Mouse (Mus musculus): ENCODE measurements around the gene Rabgef1. TPM values are rescaled to one million over a fixed set of nuclear protein-coding genes. Genes with fewer than 3 reads are reported as not detected.
"Not testable (repeated sequence)": the region's sequence is repeated elsewhere in the genome, so short reads cannot be mapped to it uniquely, and the experiment has no call there.

Rabgef1 gene
- polyA plus RNA-seq, 1 experiment from 2014 or later: 35.7 TPM

GRCm38 (mm10) chr5:130241426-130241825 lies 69.8 kb downstream of the Rabgef1 start:
- H3K4me3 ChIP-seq (replicated peaks; ENCODE audit: low read length): no peak overlapping the region
- ATAC-seq (ENCODE audit: low FRiP score) (no peak), DNase-seq (ENCODE audit: low spot score) (no peak)
- H3K4me1 ChIP-seq (replicated peaks; ENCODE audit: control insufficient read depth, insufficient read depth, low read length): no peaks in the 10 kb centered on the region
- H3K9ac ChIP-seq: no peak overlapping the region
- no peaks in the 10 kb centered on the region for H3K27me3 ChIP-seq (ENCODE audit: control insufficient read depth, insufficient read depth, low read length)
- no peaks in the 10 kb centered on the region for H3K9me3 ChIP-seq (ENCODE audit: control insufficient read depth, low read length)
- 93% methylated on average over 12 of the region's 12 CpGs for whole genome bisulfite sequencing
- peaks cover 96% of the 10 kb centered on the region for H3K36me3 ChIP-seq (replicated peaks; ENCODE audit: control insufficient read depth, insufficient read depth)
- no peak overlapping the region for H3K4me2 ChIP-seq (replicated peaks)
- no peak overlapping the region for H3K27ac ChIP-seq

GRCm38 (mm10) chr5:130247823-130248222 lies 76.2 kb downstream of the Rabgef1 start:
- no peak for ATAC-seq (ENCODE audit: low FRiP score)
- Histone ChIP-seq H3K4me2 (replicated peaks) (no peak overlapping the region), H3K36me3 (replicated peaks; ENCODE audit: control insufficient read depth, insufficient read depth) (peaks cover 98% of the 10 kb centered on the region), H3K27me3 (ENCODE audit: control insufficient read depth, insufficient read depth, low read length) (no peaks in the 10 kb centered on the region), H3K4me1 (replicated peaks; ENCODE audit: control insufficient read depth, insufficient read depth, low read length) (no peaks in the 10 kb centered on the region), H3K4me3 (replicated peaks; ENCODE audit: low read length) (no peak overlapping the region), H3K9ac (no peak overlapping the region), H3K9me3 (ENCODE audit: control insufficient read depth, low read length) (no peaks in the 10 kb centered on the region), H3K27ac (no peak overlapping the region)
- 86% methylated on average over 5 of the region's 5 CpGs for WGBS
- no peak for DNase-seq (ENCODE audit: low spot score)

- Histone ChIP-seq H3K27me3 (ENCODE audit: control insufficient read depth, insufficient read depth, low read length) (no peaks in the 10 kb centered on the region), H3K36me3 (replicated peaks; ENCODE audit: control insufficient read depth, insufficient read depth) (peaks cover 44% of the 10 kb centered on the region), H3K9ac (peak overlapping the region; percentile 92), H3K9me3 (ENCODE audit: control insufficient read depth, low read length) (no peaks in the 10 kb centered on the region), H3K4me2 (replicated peaks) (peak overlapping the region; percentile 71), H3K4me1 (replicated peaks; ENCODE audit: control insufficient read depth, insufficient read depth, low read length) (peaks cover 23% of the 10 kb centered on the region), H3K4me3 (replicated peaks; ENCODE audit: low read length) (peak overlapping the region; percentile 77), H3K27ac (peak overlapping the region; percentile 78)
- WGBS: 21% methylated on average over 19 of the region's 19 CpGs
- peak; percentile 59 for DNase-seq (ENCODE audit: low spot score)
- ATAC-seq (ENCODE audit: low FRiP score): no peak
Observed at GRCm38 (mm10) chr5:130254164-130255016, 82.8 kb downstream of the Rabgef1 start.

- Histone ChIP-seq H3K27me3 (ENCODE audit: control insufficient read depth, insufficient read depth, low read length) (no peaks in the 10 kb centered on the region), H3K4me1 (replicated peaks; ENCODE audit: control insufficient read depth, insufficient read depth, low read length) (peaks cover 23% of the 10 kb centered on the region), H3K9ac (peak within 1 kb of the TSS; percentile 92), H3K4me3 (replicated peaks; ENCODE audit: low read length) (peak within 1 kb of the TSS; percentile 77), H3K36me3 (replicated peaks; ENCODE audit: control insufficient read depth, insufficient read depth) (peaks cover 41% of the 10 kb centered on the region), H3K9me3 (ENCODE audit: control insufficient read depth, low read length) (no peaks in the 10 kb centered on the region), H3K4me2 (replicated peaks) (peak within 1 kb of the TSS; percentile 71), H3K27ac (peak within 1 kb of the TSS; percentile 78)
- DNase-seq (ENCODE audit: low spot score): peak; percentile 100
- WGBS: under 1% methylated on average over 52 of the region's 52 CpGs
- ATAC-seq (ENCODE audit: low FRiP score): peak; percentile 92
Observed at GRCm38 (mm10) chr5:130255017-130255720, 83.6 kb downstream of the Rabgef1 start, which contains the start of the genes Sbds and Tyw1. Gene Sbds, minus strand, starts transcription at chr5:130255530. Gene Tyw1, plus strand, starts transcription at chr5:130255619.

- ATAC-seq (ENCODE audit: low FRiP score); H3K9ac ChIP-seq; H3K27me3 ChIP-seq (ENCODE audit: control insufficient read depth, insufficient read depth, low read length); DNase-seq (ENCODE audit: low spot score); H3K27ac ChIP-seq; H3K9me3 ChIP-seq (ENCODE audit: control insufficient read depth, low read length): not testable (repeated sequence)
- H3K4me3 ChIP-seq (replicated peaks; ENCODE audit: low read length): peak overlapping the region; percentile 77
- H3K4me1 ChIP-seq (replicated peaks; ENCODE audit: control insufficient read depth, insufficient read depth, low read length): peaks cover 23% of the 10 kb centered on the region
- peak overlapping the region; percentile 71 for H3K4me2 ChIP-seq (replicated peaks)
- 34% methylated on average over 20 of the region's 20 CpGs for WGBS
- H3K36me3 ChIP-seq (replicated peaks; ENCODE audit: control insufficient read depth, insufficient read depth): peaks cover 33% of the 10 kb centered on the region
Observed at GRCm38 (mm10) chr5:130255799-130256525, 84.4 kb downstream of the Rabgef1 start.

GRCm38 (mm10) chr5:130256678-130257271 lies 85.2 kb downstream of the Rabgef1 start:
- no peaks in the 10 kb centered on the region for H3K27me3 ChIP-seq (ENCODE audit: control insufficient read depth, insufficient read depth, low read length)
- ATAC-seq (ENCODE audit: low FRiP score) (peak; percentile 96), DNase-seq (ENCODE audit: low spot score) (peak; percentile 91)
- no peaks in the 10 kb centered on the region for H3K9me3 ChIP-seq (ENCODE audit: control insufficient read depth, low read length)
- H3K9ac ChIP-seq: peak overlapping the region; percentile 72
- H3K4me1 ChIP-seq (replicated peaks; ENCODE audit: control insufficient read depth, insufficient read depth, low read length): peaks cover 23% of the 10 kb centered on the region
- H3K36me3 ChIP-seq (replicated peaks; ENCODE audit: control insufficient read depth, insufficient read depth): peaks cover 25% of the 10 kb centered on the region
- peak overlapping the region; percentile 71 for H3K27ac ChIP-seq
- 0% methylated on average over 25 of the region's 25 CpGs for WGBS
- H3K4me2 ChIP-seq (replicated peaks): peak overlapping the region; percentile 71
- H3K4me3 ChIP-seq (replicated peaks; ENCODE audit: low read length): peak overlapping the region; percentile 60

- DNase-seq (ENCODE audit: low spot score) (no peak), ATAC-seq (ENCODE audit: low FRiP score) (no peak)
- Histone ChIP-seq H3K27me3 (ENCODE audit: control insufficient read depth, insufficient read depth, low read length) (no peaks in the 10 kb centered on the region), H3K4me2 (replicated peaks) (peak overlapping the region; percentile 62), H3K4me3 (replicated peaks; ENCODE audit: low read length) (peak overlapping the region; percentile 60), H3K27ac (peak overlapping the region; percentile 71), H3K4me1 (replicated peaks; ENCODE audit: control insufficient read depth, insufficient read depth, low read length) (peaks cover 23% of the 10 kb centered on the region), H3K9me3 (ENCODE audit: control insufficient read depth, low read length) (no peaks in the 10 kb centered on the region), H3K9ac (peak overlapping the region; percentile 72), H3K36me3 (replicated peaks; ENCODE audit: control insufficient read depth, insufficient read depth) (peaks cover 22% of the 10 kb centered on the region)
- 12% methylated on average over 8 of the region's 8 CpGs for WGBS
Observed at GRCm38 (mm10) chr5:130257303-130257702, 85.7 kb downstream of the Rabgef1 start.

GRCm38 (mm10) chr5:130263454-130263853 lies 91.9 kb downstream of the Rabgef1 start:
- WGBS: 82% methylated on average over 11 of the region's 11 CpGs
- H3K27me3 ChIP-seq (ENCODE audit: control insufficient read depth, insufficient read depth, low read length): no peaks in the 10 kb centered on the region
- no peaks in the 10 kb centered on the region for H3K9me3 ChIP-seq (ENCODE audit: control insufficient read depth, low read length)
- no peak overlapping the region for H3K27ac ChIP-seq
- H3K9ac ChIP-seq: no peak overlapping the region
- H3K4me3 ChIP-seq (replicated peaks; ENCODE audit: low read length): no peak overlapping the region
- DNase-seq (ENCODE audit: low spot score): no peak
- H3K4me2 ChIP-seq (replicated peaks): no peak overlapping the region
- ATAC-seq (ENCODE audit: low FRiP score): no peak
- H3K4me1 ChIP-seq (replicated peaks; ENCODE audit: control insufficient read depth, insufficient read depth, low read length): no peaks in the 10 kb centered on the region
- H3K36me3 ChIP-seq (replicated peaks; ENCODE audit: control insufficient read depth, insufficient read depth): peaks cover 33% of the 10 kb centered on the region
